Mouse (Mus musculus): ENCODE measurements around the gene Epn2. TPM values are rescaled to one million over a fixed set of nuclear protein-coding genes. Genes with fewer than 3 reads are reported as not detected.

The Epn2 gene
- polyA plus RNA-seq, 1 experiment, result 14.1 TPM

DNA sequence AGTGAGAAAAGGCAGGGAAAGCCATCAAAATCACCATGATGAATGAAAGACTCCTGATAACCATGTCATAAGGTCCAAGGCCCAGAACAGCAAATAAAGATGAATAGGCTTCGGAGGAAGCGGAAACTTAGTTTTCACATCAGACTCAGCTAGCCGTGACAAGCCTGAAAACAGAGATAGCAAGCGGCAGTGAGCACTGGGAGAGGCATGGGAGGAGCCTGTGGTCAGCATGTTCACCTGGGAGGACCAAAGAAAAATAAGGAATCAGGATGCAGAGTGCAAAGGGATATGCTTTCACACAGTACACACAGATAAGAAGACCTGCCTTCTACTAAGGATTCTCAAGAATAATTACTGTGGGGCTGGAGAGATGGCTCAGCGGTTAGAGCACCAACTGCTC lies 19.9 kb downstream of the Epn2 start:
- no peak overlapping the region for H3K4me3 ChIP-seq
- no peak overlapping the region for H3ac ChIP-seq (ENCODE audit: control insufficient read depth, insufficient read length)
- no peak for TF ChIP-seq MYOG (IDR thresholded peaks at IDR 0.05; ENCODE audit: control insufficient read depth in 1 of 3, insufficient read depth in 1 of 3, insufficient read length in 2 of 3, low read depth in 2 of 3)
- TF ChIP-seq POLR2AphosphoS2 (IDR thresholded peaks at IDR 0.05; ENCODE audit: insufficient read length, low read depth), result no peak
- no peak for TF ChIP-seq TCF3 (IDR thresholded peaks at IDR 0.05; ENCODE audit: insufficient read length, low read depth)
- TF ChIP-seq MAX (IDR thresholded peaks at IDR 0.05; ENCODE audit: low read depth), result no peak
- no peak for TF ChIP-seq SRF (IDR thresholded peaks at IDR 0.05; ENCODE audit: control insufficient read depth, insufficient read length, low read depth)
- TF ChIP-seq TCF12 (IDR thresholded peaks at IDR 0.05; ENCODE audit: insufficient read depth, poor library complexity, severe bottlenecking), result no peak
- TF ChIP-seq MYOD1 (IDR thresholded peaks at IDR 0.05; ENCODE audit: control insufficient read depth in 1 of 3, insufficient read length in 2 of 3, low read depth in 2 of 3), result no peak
- TF ChIP-seq USF1 (IDR thresholded peaks at IDR 0.05; ENCODE audit: low read depth), result no peak
- no peak for TF ChIP-seq E2F4 (IDR thresholded peaks at IDR 0.05; ENCODE audit: insufficient read depth)
- no peak for TF ChIP-seq POLR2A (IDR thresholded peaks at IDR 0.05; ENCODE audit: insufficient read length, low read depth)
- H3K36me3 ChIP-seq (ENCODE audit: control insufficient read depth, insufficient read depth), result no peaks in the 10 kb centered on the region
- H3K27me3 ChIP-seq (ENCODE audit: control insufficient read depth, insufficient read depth, insufficient read length), result no peaks in the 10 kb centered on the region
- peaks cover 50% of the 10 kb centered on the region for H3K79me2 ChIP-seq (ENCODE audit: control insufficient read depth, insufficient read depth)
- H3K4me2 ChIP-seq (ENCODE audit: low read depth), result no peak overlapping the region

- Histone ChIP-seq H3K79me2 (ENCODE audit: control insufficient read depth, insufficient read depth) (peaks cover 22% of the 10 kb centered on the region), H3K4me2 (ENCODE audit: low read depth) (no peak overlapping the region), H3K27me3 (ENCODE audit: control insufficient read depth, insufficient read depth, insufficient read length) (no peaks in the 10 kb centered on the region), H3K36me3 (ENCODE audit: control insufficient read depth, insufficient read depth) (no peaks in the 10 kb centered on the region), H3ac (ENCODE audit: control insufficient read depth, insufficient read length) (no peak overlapping the region), H3K4me3 (no peak overlapping the region)
- no peak for TF ChIP-seq TCF3 (IDR thresholded peaks at IDR 0.05; ENCODE audit: insufficient read length, low read depth)
- no peak for TF ChIP-seq TCF12 (IDR thresholded peaks at IDR 0.05; ENCODE audit: insufficient read depth, poor library complexity, severe bottlenecking)
- TF ChIP-seq POLR2A (IDR thresholded peaks at IDR 0.05; ENCODE audit: insufficient read length, low read depth), result no peak
- TF ChIP-seq CEBPB (IDR thresholded peaks at IDR 0.05; ENCODE audit: insufficient read depth, poor library complexity, severe bottlenecking), result no peak
- TF ChIP-seq E2F4 (IDR thresholded peaks at IDR 0.05; ENCODE audit: insufficient read depth), result no peak
- TF ChIP-seq SRF (IDR thresholded peaks at IDR 0.05; ENCODE audit: control insufficient read depth, insufficient read length, low read depth), result no peak
- TF ChIP-seq MYOD1 (IDR thresholded peaks at IDR 0.05; ENCODE audit: control insufficient read depth in 1 of 3, insufficient read length in 2 of 3, low read depth in 2 of 3), result no peak
- TF ChIP-seq MYOG (IDR thresholded peaks at IDR 0.05; ENCODE audit: control insufficient read depth in 1 of 3, insufficient read depth in 1 of 3, insufficient read length in 2 of 3, low read depth in 2 of 3), result no peak
- no peak for TF ChIP-seq USF1 (IDR thresholded peaks at IDR 0.05; ENCODE audit: low read depth)
- no peak for TF ChIP-seq MAX (IDR thresholded peaks at IDR 0.05; ENCODE audit: low read depth)
- TF ChIP-seq REST (IDR thresholded peaks at IDR 0.05; ENCODE audit: insufficient read depth, insufficient read length), result no peak
- TF ChIP-seq POLR2AphosphoS2 (IDR thresholded peaks at IDR 0.05; ENCODE audit: insufficient read length, low read depth), result no peak
These were observed 26.3 kb downstream of the Epn2 start for GRCm38 (mm10) chr11:61553015-61553754.

GRCm38 (mm10) chr11:61550631-61551030 lies 28.9 kb downstream of the Epn2 start:
- no peak overlapping the region for H3K4me3 ChIP-seq
- H3K4me2 ChIP-seq (ENCODE audit: low read depth), result no peak overlapping the region
- H3K79me2 ChIP-seq (ENCODE audit: control insufficient read depth, insufficient read depth), result peaks cover 19% of the 10 kb centered on the region
- no peak for TF ChIP-seq SRF (IDR thresholded peaks at IDR 0.05; ENCODE audit: control insufficient read depth, insufficient read length, low read depth)
- TF ChIP-seq POLR2A (IDR thresholded peaks at IDR 0.05; ENCODE audit: insufficient read length, low read depth), result no peak
- no peak for TF ChIP-seq E2F4 (IDR thresholded peaks at IDR 0.05; ENCODE audit: insufficient read depth)
- TF ChIP-seq REST (IDR thresholded peaks at IDR 0.05; ENCODE audit: insufficient read depth, insufficient read length), result no peak
- TF ChIP-seq MAX (IDR thresholded peaks at IDR 0.05; ENCODE audit: low read depth), result no peak
- no peak for TF ChIP-seq TCF3 (IDR thresholded peaks at IDR 0.05; ENCODE audit: insufficient read length, low read depth)
- TF ChIP-seq TCF12 (IDR thresholded peaks at IDR 0.05; ENCODE audit: insufficient read depth, poor library complexity, severe bottlenecking), result no peak
- no peak for TF ChIP-seq CEBPB (IDR thresholded peaks at IDR 0.05; ENCODE audit: insufficient read depth, poor library complexity, severe bottlenecking)
- no peak for TF ChIP-seq USF1 (IDR thresholded peaks at IDR 0.05; ENCODE audit: low read depth)
- TF ChIP-seq POLR2AphosphoS2 (IDR thresholded peaks at IDR 0.05; ENCODE audit: insufficient read length, low read depth), result no peak
- TF ChIP-seq MYOD1 (IDR thresholded peaks at IDR 0.05; ENCODE audit: control insufficient read depth in 1 of 3, insufficient read length in 2 of 3, low read depth in 2 of 3), result no peak
- TF ChIP-seq MYOG (IDR thresholded peaks at IDR 0.05; ENCODE audit: control insufficient read depth in 1 of 3, insufficient read depth in 1 of 3, insufficient read length in 2 of 3, low read depth in 2 of 3), result no peak
- H3K36me3 ChIP-seq (ENCODE audit: control insufficient read depth, insufficient read depth), result no peaks in the 10 kb centered on the region
- H3K27me3 ChIP-seq (ENCODE audit: control insufficient read depth, insufficient read depth, insufficient read length), result no peaks in the 10 kb centered on the region
- no peak overlapping the region for H3ac ChIP-seq (ENCODE audit: control insufficient read depth, insufficient read length)

DNA sequence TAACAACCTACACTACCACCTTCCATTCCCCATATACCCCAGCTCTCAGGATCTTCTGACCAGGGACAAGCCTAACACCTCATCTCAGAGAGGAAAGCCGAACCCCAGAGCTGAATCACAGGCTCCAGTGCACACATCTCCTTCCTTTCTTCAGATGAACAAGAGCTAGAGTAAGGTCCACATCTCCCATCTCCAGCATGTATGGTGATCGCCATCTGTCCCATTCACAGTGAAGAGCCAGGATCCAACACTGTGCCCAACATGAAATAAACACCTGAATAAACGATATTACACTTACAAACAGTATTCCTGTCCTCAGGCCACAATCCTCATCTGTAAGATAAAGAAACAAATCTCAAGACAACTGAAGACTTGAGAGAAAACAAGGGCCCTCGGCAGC lies 31.8 kb downstream of the Epn2 start:
- peaks cover 8% of the 10 kb centered on the region for H3K36me3 ChIP-seq (ENCODE audit: control insufficient read depth, insufficient read depth)
- no peak for TF ChIP-seq CEBPB (IDR thresholded peaks at IDR 0.05; ENCODE audit: insufficient read depth, poor library complexity, severe bottlenecking)
- TF ChIP-seq POLR2AphosphoS2 (IDR thresholded peaks at IDR 0.05; ENCODE audit: insufficient read length, low read depth), result no peak
- TF ChIP-seq E2F4 (IDR thresholded peaks at IDR 0.05; ENCODE audit: insufficient read depth), result no peak
- no peak for TF ChIP-seq USF1 (IDR thresholded peaks at IDR 0.05; ENCODE audit: low read depth)
- TF ChIP-seq TCF3 (IDR thresholded peaks at IDR 0.05; ENCODE audit: insufficient read length, low read depth), result no peak

More for the DNA sequence above, 31.8 kb downstream of the Epn2 start:
- Histone ChIP-seq H3K27me3 (ENCODE audit: control insufficient read depth, insufficient read depth, insufficient read length) (no peaks in the 10 kb centered on the region), H3K4me2 (ENCODE audit: low read depth) (no peak overlapping the region), H3K4me3 (no peak overlapping the region), H3ac (ENCODE audit: control insufficient read depth, insufficient read length) (no peak overlapping the region), H3K79me2 (ENCODE audit: control insufficient read depth, insufficient read depth) (peaks cover 17% of the 10 kb centered on the region)
